Mouse (Mus musculus): ENCODE measurements around the gene Sez6l.

- no peak for TF ChIP-seq CTCF (IDR thresholded peaks at IDR 0.05; ENCODE audit: extremely low read depth, insufficient read depth, insufficient read length, insufficient replicate concordance)
- TF ChIP-seq POLR2A (IDR thresholded peaks at IDR 0.05; ENCODE audit: low read depth, low read length): no peak
Observed at GRCm38 (mm10) chr5:112532894-112533293, 44.1 kb downstream of the Sez6l start.
